Mouse (Mus musculus): Measurements from ENCODE around the gene Osbpl3. TPM values are rescaled to one million over a fixed set of nuclear protein-coding genes. Genes with fewer than 3 reads are reported as not detected.

Gene Osbpl3
- polyA plus RNA-seq, 1 experiment from 2014 or later = 14.5 TPM

GRCm38 (mm10) chr6:50372516-50373424, 83.2 kb downstream of the Osbpl3 start:
- peak; percentile 66 for DNase-seq (ENCODE audit: low spot score)
- peak overlapping the region; percentile 61 for H3K27ac ChIP-seq (replicated peaks)

DNA sequence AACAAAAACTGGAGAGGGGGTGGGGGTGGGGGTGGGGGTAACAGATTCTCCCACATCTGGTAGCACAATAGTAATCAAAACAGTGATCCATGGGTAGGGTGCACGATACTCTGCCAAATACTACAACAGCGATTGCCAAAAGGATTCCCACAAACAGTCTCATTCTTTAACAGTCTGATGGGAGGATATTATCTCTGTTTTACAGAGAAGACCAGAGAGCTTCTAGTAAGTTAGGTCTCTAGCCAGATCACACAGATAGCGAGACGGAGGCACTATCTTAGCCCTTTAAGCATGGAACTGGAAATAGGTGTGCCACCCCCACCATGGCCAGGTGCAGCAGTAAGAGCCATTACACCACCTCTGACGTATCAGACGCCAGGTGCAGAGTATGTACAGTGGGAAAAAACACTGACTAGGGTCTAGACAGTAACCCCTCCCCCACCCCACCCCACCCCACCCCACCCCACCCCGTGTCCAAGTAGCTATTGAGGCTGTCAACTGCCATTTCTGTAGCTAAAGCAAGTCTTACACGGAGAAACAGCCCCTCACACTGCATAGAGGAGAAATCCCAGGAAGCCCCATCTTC, 84.4 kb downstream of the Osbpl3 start:
- TF ChIP-seq EP300 (optimal IDR thresholded peaks at IDR 0.05) (no peak), CTCF (IDR thresholded peaks at IDR 0.05; ENCODE audit: low read depth) (no peak)
- ATAC-seq (ENCODE audit: low FRiP score, low TSS enrichment) (no peak), DNase-seq (ENCODE audit: low spot score) (no peak)
- H3K27me3 ChIP-seq (ENCODE audit: control insufficient read depth, insufficient read depth, low read length) = no peaks in the 10 kb centered on the region
- H3K4me3 ChIP-seq (ENCODE audit: low read depth, low read length) = no peak overlapping the region
- no peak overlapping the region for H3K4me2 ChIP-seq (replicated peaks; ENCODE audit: low read depth)
- 73% methylated on average over 8 of the region's 8 CpGs for WGBS
- no peaks in the 10 kb centered on the region for H3K9me3 ChIP-seq (ENCODE audit: control insufficient read depth, low read length)
- peaks cover 2% of the 10 kb centered on the region; the same call in 1 of the 2 replicates for H3K4me1 ChIP-seq (replicated peaks; ENCODE audit: control insufficient read depth, insufficient read depth)
- H3K36me3 ChIP-seq (ENCODE audit: control insufficient read depth, insufficient read depth, low read length) = 0 out of 2 replicates have a peak, but pooled peaks cover 2% of the 10 kb centered on the region
- no peak overlapping the region for H3K9ac ChIP-seq (ENCODE audit: low read length)
- H3K27ac ChIP-seq (replicated peaks) = no peak overlapping the region

More at GRCm38 (mm10) chr6:50372516-50373424, 83.2 kb downstream of the Osbpl3 start:
- 47% methylated on average over 5 of the region's 5 CpGs for WGBS
- ATAC-seq (ENCODE audit: low FRiP score, low TSS enrichment) = peak; percentile 72
- Histone ChIP-seq H3K4me1 (replicated peaks; ENCODE audit: control insufficient read depth, insufficient read depth) (peaks cover 2% of the 10 kb centered on the region; the same call in 1 of the 2 replicates), H3K4me3 (ENCODE audit: low read depth, low read length) (no peak overlapping the region), H3K4me2 (replicated peaks; ENCODE audit: low read depth) (no peak overlapping the region), H3K36me3 (ENCODE audit: control insufficient read depth, insufficient read depth, low read length) (0 out of 2 replicates have a peak, but pooled peaks cover 2% of the 10 kb centered on the region), H3K9me3 (ENCODE audit: control insufficient read depth, low read length) (no peaks in the 10 kb centered on the region), H3K9ac (ENCODE audit: low read length) (no peak overlapping the region), H3K27me3 (ENCODE audit: control insufficient read depth, insufficient read depth, low read length) (no peaks in the 10 kb centered on the region)
- TF ChIP-seq EP300 (optimal IDR thresholded peaks at IDR 0.05) (no peak), CTCF (IDR thresholded peaks at IDR 0.05; ENCODE audit: low read depth) (no peak)

DNA sequence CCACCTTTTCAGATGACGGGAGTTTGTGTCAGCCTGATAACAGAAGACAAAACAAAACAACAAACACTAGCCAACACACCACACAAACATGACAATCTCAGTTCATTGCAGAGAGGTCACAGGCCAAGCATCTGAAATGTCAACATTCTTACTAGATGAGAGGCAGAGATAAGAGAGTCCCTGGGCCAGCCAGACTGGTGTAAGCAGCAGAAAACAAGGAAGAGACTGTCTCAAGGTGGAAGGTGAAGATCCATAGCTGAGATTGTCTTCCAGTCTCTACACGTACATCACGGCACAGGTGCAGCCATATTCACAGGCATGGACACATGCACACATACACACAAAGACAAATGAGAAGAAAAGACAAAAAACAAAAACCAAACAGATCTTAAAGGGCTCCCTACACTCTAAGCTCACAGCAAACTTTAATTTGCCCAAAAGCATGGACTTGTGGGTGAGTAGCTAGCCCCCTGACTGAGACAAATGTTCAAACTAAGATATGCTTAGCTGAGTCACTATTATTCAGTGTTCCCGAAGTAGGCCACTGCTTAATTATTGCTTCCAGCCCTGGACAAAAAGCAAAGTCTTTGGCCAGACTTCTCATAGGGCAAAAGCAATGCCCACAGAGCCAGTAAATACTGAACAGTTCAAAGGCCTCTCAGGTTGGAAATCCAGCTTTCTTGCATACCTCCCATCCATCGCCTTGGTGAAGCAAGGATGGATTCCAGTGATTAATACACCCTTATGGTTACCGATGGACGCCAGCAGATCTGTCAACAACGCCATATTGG, 87.3 kb downstream of the Osbpl3 start:
- WGBS = 90% methylated on average over 8 of the region's 8 CpGs
- TF ChIP-seq EP300 (optimal IDR thresholded peaks at IDR 0.05) (no peak), CTCF (IDR thresholded peaks at IDR 0.05; ENCODE audit: low read depth) (no peak)

GRCm38 (mm10) chr6:50367836-50368235, 88.2 kb downstream of the Osbpl3 start:
- TF ChIP-seq CTCF (IDR thresholded peaks at IDR 0.05; ENCODE audit: low read depth) (no peak), EP300 (optimal IDR thresholded peaks at IDR 0.05) (no peak)
- no peak for DNase-seq (ENCODE audit: low spot score)
- H3K36me3 ChIP-seq (ENCODE audit: control insufficient read depth, insufficient read depth, low read length) = 0 out of 2 replicates have a peak, but pooled peaks cover 2% of the 10 kb centered on the region
- no peak overlapping the region for H3K27ac ChIP-seq (replicated peaks)
- no peak for ATAC-seq (ENCODE audit: low FRiP score, low TSS enrichment)
- no peaks in the 10 kb centered on the region for H3K27me3 ChIP-seq (ENCODE audit: control insufficient read depth, insufficient read depth, low read length)
- H3K4me1 ChIP-seq (replicated peaks; ENCODE audit: control insufficient read depth, insufficient read depth) = peaks cover 2% of the 10 kb centered on the region; the same call in 1 of the 2 replicates
- H3K9ac ChIP-seq (ENCODE audit: low read length) = no peak overlapping the region
- H3K4me3 ChIP-seq (ENCODE audit: low read depth, low read length) = no peak overlapping the region
- 84% methylated on average over 5 of the region's 5 CpGs for WGBS
- no peak overlapping the region for H3K4me2 ChIP-seq (replicated peaks; ENCODE audit: low read depth)
- no peaks in the 10 kb centered on the region for H3K9me3 ChIP-seq (ENCODE audit: control insufficient read depth, low read length)

More for the DNA sequence above, 87.3 kb downstream of the Osbpl3 start:
- Histone ChIP-seq H3K4me1 (replicated peaks; ENCODE audit: control insufficient read depth, insufficient read depth) (peaks cover 2% of the 10 kb centered on the region; the same call in 1 of the 2 replicates), H3K36me3 (ENCODE audit: control insufficient read depth, insufficient read depth, low read length) (0 out of 2 replicates have a peak, but pooled peaks cover 2% of the 10 kb centered on the region), H3K4me3 (ENCODE audit: low read depth, low read length) (no peak overlapping the region), H3K27ac (replicated peaks) (no peak overlapping the region), H3K9me3 (ENCODE audit: control insufficient read depth, low read length) (no peaks in the 10 kb centered on the region), H3K27me3 (ENCODE audit: control insufficient read depth, insufficient read depth, low read length) (no peaks in the 10 kb centered on the region), H3K9ac (ENCODE audit: low read length) (no peak overlapping the region), H3K4me2 (replicated peaks; ENCODE audit: low read depth) (no peak overlapping the region)
- DNase-seq (ENCODE audit: low spot score) = no peak
- ATAC-seq (ENCODE audit: low FRiP score, low TSS enrichment) = no peak

DNA sequence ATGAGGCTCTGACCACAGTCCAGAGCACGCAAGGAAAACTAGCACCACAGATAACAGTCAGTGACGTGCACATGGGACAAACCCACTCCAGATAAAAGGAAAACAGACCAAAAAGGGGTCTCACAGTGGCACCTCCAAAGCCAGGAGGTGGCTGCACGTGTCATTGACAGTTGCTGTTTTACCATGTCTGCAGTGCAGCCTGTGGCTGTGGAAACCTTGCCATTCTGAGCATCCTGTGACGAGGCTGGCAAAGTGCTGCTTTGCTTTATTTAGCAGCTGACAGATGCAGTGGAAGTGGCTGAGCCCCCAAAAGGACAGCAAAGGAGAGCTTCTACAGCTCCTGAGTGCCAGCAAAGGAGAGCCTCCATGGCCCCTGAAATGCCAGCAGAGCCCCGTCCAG, 89.3 kb downstream of the Osbpl3 start:
- Histone ChIP-seq H3K27ac (replicated peaks) (no peak overlapping the region), H3K4me2 (replicated peaks; ENCODE audit: low read depth) (no peak overlapping the region), H3K9ac (ENCODE audit: low read length) (no peak overlapping the region), H3K9me3 (ENCODE audit: control insufficient read depth, low read length) (no peaks in the 10 kb centered on the region), H3K4me3 (ENCODE audit: low read depth, low read length) (no peak overlapping the region), H3K4me1 (replicated peaks; ENCODE audit: control insufficient read depth, insufficient read depth) (no peaks in the 10 kb centered on the region), H3K36me3 (ENCODE audit: control insufficient read depth, insufficient read depth, low read length) (0 out of 2 replicates have a peak, but pooled peaks cover 2% of the 10 kb centered on the region), H3K27me3 (ENCODE audit: control insufficient read depth, insufficient read depth, low read length) (no peaks in the 10 kb centered on the region)
- DNase-seq (ENCODE audit: low spot score) (no peak), ATAC-seq (ENCODE audit: low FRiP score, low TSS enrichment) (no peak)
- TF ChIP-seq EP300 (optimal IDR thresholded peaks at IDR 0.05) (no peak), CTCF (IDR thresholded peaks at IDR 0.05; ENCODE audit: low read depth) (no peak)
- 76% methylated on average over 5 of the region's 5 CpGs for WGBS

Data from stomach, postnatal 0 days (tissue).